Mouse (Mus musculus): ENCODE data around the gene Wfdc12. TPM values are rescaled to one million over a fixed set of nuclear protein-coding genes. Genes with fewer than 3 reads are reported as not detected.

The Wfdc12 gene
- polyA plus RNA-seq, 1 experiment from 2014 or later, result not detected

GRCm38 (mm10) chr2:164142021-164142420 is 48.4 kb downstream of the Wfdc12 start:
- Histone ChIP-seq H3K4me3 (no peak overlapping the region), H3K9me3 (no peaks in the 10 kb centered on the region), H3K4me1 (peaks cover 50% of the 10 kb centered on the region), H3K27me3 (ENCODE audit: insufficient read depth, poor library complexity, severe bottlenecking) (no peaks in the 10 kb centered on the region), H3K27ac (peak overlapping the region; percentile 78), H3K36me3 (no peaks in the 10 kb centered on the region)
- DNase-seq (ENCODE audit: low spot score), result no peak
- 23% methylated on average over 10 of the region's 10 CpGs for WGBS

Other genes starting within 250 kb of the Wfdc12 start
- 274 and 296 TPM in 2 replicates for gene Ywhab, start 195.6 kb downstream of the Wfdc12 start, polyA plus RNA-seq (2016; fragmentation: Nextera tagmentation; extraction: Ambion mirVana)
- 0.63 and 1.1 TPM in 2 replicates for gene Pabpc1l, start 165.2 kb downstream of the Wfdc12 start, polyA plus RNA-seq (2016; fragmentation: Nextera tagmentation; extraction: Ambion mirVana)
- 20.5 and 23.6 TPM in 2 replicates for gene Stk4, start 120.3 kb downstream of the Wfdc12 start, polyA plus RNA-seq (2016; fragmentation: Nextera tagmentation; extraction: Ambion mirVana)
- 58.7 and 65.0 TPM in 2 replicates for gene Tomm34, start 119.4 kb downstream of the Wfdc12 start, polyA plus RNA-seq (2016; fragmentation: Nextera tagmentation; extraction: Ambion mirVana)
- not detected in 2 replicates for gene Kcns1, start 19.5 kb downstream of the Wfdc12 start, polyA plus RNA-seq (2016; fragmentation: Nextera tagmentation; extraction: Ambion mirVana)
- not detected in 2 replicates for gene Wfdc5, start 7.9 kb downstream of the Wfdc12 start, polyA plus RNA-seq (2016; fragmentation: Nextera tagmentation; extraction: Ambion mirVana)
- not detected in 2 replicates for gene Wfdc15a, start 9.5 kb upstream of the Wfdc12 start, polyA plus RNA-seq (2016; fragmentation: Nextera tagmentation; extraction: Ambion mirVana)
- gene Wfdc15b, start 31.1 kb upstream of the Wfdc12 start, polyA plus RNA-seq (2016; fragmentation: Nextera tagmentation; extraction: Ambion mirVana), result not detected in 2 replicates
- not detected in 2 replicates for gene Svs2, start 47.9 kb upstream of the Wfdc12 start, polyA plus RNA-seq (2016; fragmentation: Nextera tagmentation; extraction: Ambion mirVana)
- not detected in 2 replicates for gene Svs3b, start 66.0 kb upstream of the Wfdc12 start, polyA plus RNA-seq (2016; fragmentation: Nextera tagmentation; extraction: Ambion mirVana)
- not detected in 2 replicates for gene Svs4, start 87.9 kb upstream of the Wfdc12 start, polyA plus RNA-seq (2016; fragmentation: Nextera tagmentation; extraction: Ambion mirVana)
- gene Svs3a, start 98.7 kb upstream of the Wfdc12 start, polyA plus RNA-seq (2016; fragmentation: Nextera tagmentation; extraction: Ambion mirVana), result not detected in 2 replicates
- not detected in 2 replicates for gene Svs6, start 126.1 kb upstream of the Wfdc12 start, polyA plus RNA-seq (2016; fragmentation: Nextera tagmentation; extraction: Ambion mirVana)
- gene Svs5, start 142.1 kb upstream of the Wfdc12 start, polyA plus RNA-seq (2016; fragmentation: Nextera tagmentation; extraction: Ambion mirVana), result not detected in 2 replicates
- gene Slpi, start 198.5 kb upstream of the Wfdc12 start, polyA plus RNA-seq (2016; fragmentation: Nextera tagmentation; extraction: Ambion mirVana), result 0.92 TPM in 1 of 2 replicates, not detected in the other
- gene Rbpjl, start 212.5 kb upstream of the Wfdc12 start, polyA plus RNA-seq (2016; fragmentation: Nextera tagmentation; extraction: Ambion mirVana), result 0.02 and 0.08 TPM in 2 replicates
- 0.76 and 1.2 TPM in 2 replicates for gene Matn4, start 214.6 kb upstream of the Wfdc12 start, polyA plus RNA-seq (2016; fragmentation: Nextera tagmentation; extraction: Ambion mirVana)

Measured in heart, embryonic 10.5 days (tissue).